Mouse (Mus musculus) cerebellum, postnatal 10 days (tissue): ENCODE results near the gene Atp2b2.

Source experiments
- DNase-seq, 2 experiments: peaks; one replicate each; pipeline ENCODE4 v3.0.0; 2021; ENCODE audit warnings: mixed read lengths in 2 of 2

The Atp2b2 gene

DNA sequence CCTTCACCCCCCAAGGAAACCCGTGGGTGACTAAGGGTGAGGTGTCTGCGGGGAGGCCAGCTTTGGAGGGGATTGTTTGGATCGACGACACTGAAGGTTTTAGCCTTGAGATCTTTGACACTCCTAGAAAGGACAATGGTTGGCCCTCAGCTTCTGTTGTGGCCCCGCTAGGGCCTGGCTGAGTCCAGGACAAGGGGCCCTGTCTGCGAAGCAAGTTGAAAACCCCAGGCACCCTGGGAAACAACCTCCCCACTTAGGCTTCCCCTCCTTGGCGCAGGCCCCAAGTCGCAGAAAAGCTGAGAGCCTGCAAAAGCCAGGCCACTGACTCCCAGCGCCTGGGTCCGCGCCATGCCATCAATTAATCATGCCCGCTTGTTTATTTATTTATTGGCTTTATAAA lies at the start of gene Atp2b2:
Atp2b2 (minus strand) TSS at position 282 of the 400 bp plus-strand sequence.
- DNase-seq: peak; percentile 64 to 71

- peak; percentile 88 to 93 for DNase-seq
Measured at GRCm38 (mm10) chr6:114089626-114090025, 47.2 kb upstream of the Atp2b2 start.

DNA sequence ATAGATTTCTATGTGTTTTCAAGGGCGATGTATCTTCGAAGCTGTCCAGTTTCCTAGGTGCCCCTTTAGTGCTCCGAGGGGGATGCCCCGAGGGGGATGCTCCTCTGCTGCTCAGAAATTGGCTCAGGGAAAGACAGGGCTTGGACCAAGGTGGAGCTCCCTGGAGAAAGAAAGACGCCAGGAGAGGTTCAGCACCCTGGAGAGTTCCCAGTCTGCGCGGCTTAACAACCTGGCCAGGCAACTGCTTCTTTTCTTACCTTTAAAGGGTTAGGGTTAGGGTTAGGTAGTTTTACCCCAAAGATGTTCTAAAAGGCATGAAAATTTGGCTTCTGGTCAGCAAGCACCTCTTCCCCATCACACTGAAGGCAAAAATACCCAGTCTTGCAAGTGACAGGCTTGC lies 44.7 kb upstream of the Atp2b2 start:
- no peak for DNase-seq

DNA sequence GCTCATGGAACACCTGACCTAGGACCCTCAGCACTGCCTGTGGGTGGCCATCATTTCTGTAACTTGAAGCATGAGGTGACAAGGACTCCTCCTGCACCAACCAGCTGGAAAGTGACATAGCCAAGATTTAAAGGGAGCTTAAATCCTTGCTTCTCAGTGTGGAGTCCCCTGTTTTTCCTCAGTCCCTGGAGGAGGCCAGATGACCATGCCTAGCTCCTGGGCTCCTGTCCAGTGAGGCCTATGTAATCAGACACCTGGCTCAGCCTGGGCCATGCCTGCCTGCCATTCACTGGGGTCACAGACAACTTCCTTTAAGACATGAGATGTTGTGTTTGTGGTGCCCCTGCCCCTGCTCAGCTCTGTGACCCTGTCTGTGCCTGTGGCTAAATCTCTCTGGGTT lies 36.1 kb upstream of the Atp2b2 start:
- DNase-seq: peak in 1 of 2 experiments; percentile 37

DNA sequence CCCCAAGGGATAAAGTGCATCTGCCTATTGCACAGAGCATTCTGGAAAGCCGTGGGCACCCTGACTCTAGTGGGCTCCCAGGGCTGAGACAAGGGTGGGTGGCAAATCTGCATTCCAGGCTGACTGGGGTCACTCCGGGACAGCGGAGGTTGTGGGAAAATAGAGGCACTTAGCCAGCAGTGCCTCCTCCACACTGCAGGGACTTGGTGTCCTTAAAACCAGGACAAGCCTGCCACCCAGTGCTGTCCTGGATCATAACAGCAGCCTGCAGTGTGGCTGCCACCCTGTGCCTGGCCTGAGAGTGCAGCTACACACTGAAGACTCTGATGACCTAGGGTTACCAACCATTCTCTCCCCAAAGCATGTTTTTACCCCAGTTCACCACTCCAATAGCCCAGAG lies 34.1 kb upstream of the Atp2b2 start:
- DNase-seq: peak; percentile 86 to 87

DNA sequence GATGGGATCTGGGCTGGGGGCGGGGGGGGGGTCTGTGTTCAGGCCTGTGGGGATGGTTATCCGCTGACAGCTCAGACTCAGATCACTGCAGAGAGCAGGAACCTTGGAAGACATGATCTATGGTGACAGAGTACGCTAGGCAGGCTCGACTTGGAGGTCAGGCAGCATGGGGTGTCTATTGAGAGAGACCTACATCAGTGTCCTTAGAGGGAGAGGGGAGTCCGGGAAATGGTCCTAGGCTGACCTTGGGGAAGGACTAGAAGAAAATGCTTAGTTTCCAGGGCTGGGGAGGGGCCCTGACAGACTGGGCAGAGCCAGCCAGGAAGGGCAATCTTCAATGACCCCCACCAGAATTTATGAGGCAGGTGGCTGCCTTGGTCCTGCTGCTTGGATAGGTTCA lies 33.6 kb upstream of the Atp2b2 start:
- DNase-seq: no peak

GRCm38 (mm10) chr6:114074929-114075328 lies 32.5 kb upstream of the Atp2b2 start:
- no peak for DNase-seq

DNA sequence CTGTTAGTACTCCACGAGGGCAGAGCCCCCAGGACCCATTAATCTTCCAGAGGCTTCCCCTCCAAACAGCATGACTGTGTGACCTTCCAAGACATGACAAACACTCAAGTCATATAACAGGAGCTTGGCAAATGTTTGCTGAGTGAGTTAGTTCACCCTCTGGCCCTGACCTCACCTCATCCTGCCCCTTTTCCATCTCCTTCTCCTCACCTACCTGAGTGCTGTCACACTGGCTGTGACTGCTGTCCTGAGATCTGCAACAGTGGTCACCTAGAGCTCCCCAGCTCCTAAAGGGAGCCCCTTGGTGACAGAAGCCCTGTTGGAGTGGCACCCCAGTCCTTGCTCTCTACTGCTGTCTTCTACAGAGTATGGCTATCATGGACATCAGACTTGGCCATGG lies 31.8 kb upstream of the Atp2b2 start:
- no peak for DNase-seq

- peak; percentile 94 for DNase-seq
Measured at GRCm38 (mm10) chr6:114071564-114071963, 29.2 kb upstream of the Atp2b2 start.

DNA sequence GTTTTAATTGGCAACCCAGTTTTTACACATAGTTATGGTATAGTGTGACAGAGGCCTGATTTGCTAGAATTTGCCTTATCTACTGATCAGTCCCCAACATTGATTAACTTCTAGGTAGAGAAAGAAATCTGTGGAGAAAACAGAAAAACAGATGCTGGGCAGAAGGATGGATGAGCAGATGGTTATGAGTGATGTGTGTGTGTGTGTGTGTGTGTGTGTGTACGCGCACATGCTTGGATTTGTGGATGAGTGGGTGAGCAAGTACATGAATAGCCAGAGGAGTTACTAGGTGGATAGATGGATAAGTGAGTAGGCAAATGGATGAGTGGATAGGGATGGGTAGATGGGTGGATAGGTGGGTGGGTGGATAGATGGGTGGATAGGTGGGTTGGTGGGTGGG lies 20.7 kb upstream of the Atp2b2 start:
- DNase-seq: no peak

DNA sequence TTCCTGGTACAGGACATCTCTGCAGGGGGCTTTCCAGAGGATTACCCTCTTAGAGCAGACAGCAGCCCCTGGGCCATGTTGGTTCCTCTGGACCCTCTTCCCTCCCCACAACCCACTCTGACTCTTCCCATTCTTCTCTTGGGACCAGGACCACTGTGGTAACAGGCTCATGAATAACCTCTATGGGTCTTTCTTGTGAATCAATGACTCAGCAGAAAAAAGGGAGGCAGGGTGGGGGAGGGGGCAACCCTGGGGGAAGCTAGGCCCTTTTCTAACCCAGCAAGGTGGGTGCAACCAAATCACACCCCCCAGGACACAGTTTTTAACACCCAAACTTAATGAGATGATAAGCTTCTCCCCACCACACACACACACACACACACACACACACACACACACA lies 20.3 kb upstream of the Atp2b2 start:
- no peak for DNase-seq

- DNase-seq: peak; percentile 46 to 52
Measured at GRCm38 (mm10) chr6:114059206-114059605, 16.8 kb upstream of the Atp2b2 start.

- peak; percentile 40 to 49 for DNase-seq
Measured at GRCm38 (mm10) chr6:114058030-114058808, 15.8 kb upstream of the Atp2b2 start.

- DNase-seq: no peak
Measured at GRCm38 (mm10) chr6:114055311-114055710, 12.9 kb upstream of the Atp2b2 start.

DNA sequence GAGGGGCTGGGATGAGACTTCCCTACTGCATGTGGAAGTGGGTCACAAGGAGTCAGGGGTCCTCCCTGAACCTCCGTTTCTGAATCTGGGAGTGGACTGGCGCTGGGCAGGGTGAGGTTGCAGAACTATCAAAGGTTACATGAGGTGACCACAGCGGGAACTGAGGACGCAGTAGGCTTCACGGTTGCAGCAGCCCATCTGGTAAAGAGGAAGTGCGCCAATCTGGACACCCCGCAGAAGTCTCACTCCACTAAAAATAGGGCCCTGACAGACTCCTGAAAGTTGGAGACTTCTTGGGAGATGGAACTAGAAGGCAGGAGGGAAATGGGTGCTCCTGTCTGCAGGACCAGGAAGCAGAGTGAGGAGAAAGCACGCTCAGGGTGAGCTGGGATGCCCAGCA lies 2.5 kb upstream of the Atp2b2 start:
- DNase-seq: peak in 1 of 2 experiments; percentile 37

GRCm38 (mm10) chr6:114042836-114043235 lies 423 bp upstream of the Atp2b2 start:
- DNase-seq: peak in 1 of 2 experiments; percentile 33

- DNase-seq: peak in 1 of 2 experiments; percentile 77
Measured at GRCm38 (mm10) chr6:114041911-114042284, 515 bp downstream of the Atp2b2 start.

DNA sequence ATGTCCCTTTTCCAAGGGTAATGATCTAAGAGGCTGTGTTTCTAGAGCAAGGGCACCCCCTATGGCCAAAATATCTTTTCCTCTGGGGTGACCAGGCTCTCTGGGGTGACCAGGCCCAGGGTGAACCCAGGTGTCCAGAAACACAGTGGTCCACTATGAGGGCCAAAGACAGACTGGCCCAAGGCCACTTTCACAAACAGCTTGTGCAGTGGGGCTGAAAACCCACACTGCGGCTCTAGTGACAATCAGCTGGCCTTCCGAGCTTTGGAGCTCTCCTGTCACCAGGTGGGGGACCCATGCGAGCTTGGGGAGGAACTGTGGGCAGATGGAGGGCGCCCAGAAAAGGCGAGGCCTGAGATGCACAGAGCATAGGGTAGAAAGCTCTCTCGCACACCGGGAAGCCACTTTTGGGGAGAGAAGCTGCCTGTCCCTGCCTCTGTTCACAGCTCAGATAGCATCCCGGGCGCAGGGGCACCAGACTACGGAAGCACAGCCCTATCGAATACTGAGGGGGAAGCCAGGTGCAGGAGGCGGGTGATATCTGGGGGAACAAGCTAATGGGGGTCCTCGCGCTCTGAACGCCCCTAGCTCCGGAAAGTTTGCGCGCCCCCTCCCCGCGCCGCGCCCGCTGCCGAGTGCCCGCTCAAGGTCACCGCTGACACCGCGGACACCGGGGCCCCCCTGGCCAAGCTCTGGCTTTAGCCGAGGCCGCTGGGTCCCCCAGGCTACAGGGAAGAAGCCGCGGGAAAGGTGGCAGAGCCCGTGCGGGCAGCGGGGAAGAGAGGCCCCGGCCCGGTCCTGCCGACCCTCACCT lies 1.1 kb downstream of the Atp2b2 start:
- peak; percentile 78 to 83 for DNase-seq

- DNase-seq: no peak
Measured at GRCm38 (mm10) chr6:114035704-114036103, 6.7 kb downstream of the Atp2b2 start.

- DNase-seq: no peak
Measured at GRCm38 (mm10) chr6:114032822-114033221, 9.6 kb downstream of the Atp2b2 start.

- no peak for DNase-seq
Measured at GRCm38 (mm10) chr6:114023794-114024193, 18.6 kb downstream of the Atp2b2 start.

DNA sequence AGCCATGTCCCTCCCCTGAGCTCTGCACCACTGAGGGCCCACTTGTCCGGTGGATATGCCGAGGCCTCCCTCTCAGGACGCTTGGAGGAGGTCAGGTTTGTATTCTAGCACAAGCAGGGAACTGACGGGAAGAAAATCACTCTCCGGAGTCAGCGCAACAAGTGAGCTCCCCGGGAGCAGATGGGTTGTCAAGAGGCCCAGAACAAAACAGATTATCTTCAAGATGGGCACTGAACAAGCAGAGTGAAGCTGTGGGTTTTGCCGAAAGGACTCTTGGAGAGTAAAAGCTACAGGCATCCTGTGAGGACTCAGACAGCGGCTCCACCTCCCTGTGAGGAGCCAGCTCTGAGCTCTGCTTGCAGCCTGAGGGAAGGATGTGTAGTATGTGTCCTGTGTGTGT lies 20.3 kb downstream of the Atp2b2 start:
- DNase-seq: peak; percentile 47 to 49

DNA sequence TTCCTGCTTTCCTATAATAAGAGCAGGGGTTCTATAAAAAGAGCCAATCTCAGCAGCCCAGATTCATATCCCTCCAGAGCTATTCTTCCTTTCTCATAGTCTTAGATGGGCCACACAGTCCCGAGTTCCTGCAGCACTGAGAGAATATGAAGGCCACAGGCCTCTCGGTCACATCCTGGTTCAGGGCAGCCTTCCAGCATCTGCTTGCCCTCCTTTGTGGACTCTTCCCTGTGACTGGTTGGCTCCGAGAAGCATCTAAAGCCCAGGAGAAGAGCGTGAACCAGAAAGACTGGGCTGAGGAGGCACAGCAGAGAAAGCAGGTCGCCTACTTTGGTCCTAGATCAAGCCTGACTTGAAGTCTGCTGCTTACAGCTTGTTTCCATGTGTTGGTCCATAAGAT lies 28.6 kb downstream of the Atp2b2 start:
- peak; percentile 53 to 58 for DNase-seq

- peak; percentile 30 to 46 for DNase-seq
Measured at GRCm38 (mm10) chr6:114012834-114013233, 29.6 kb downstream of the Atp2b2 start.
